Mouse (Mus musculus): ENCODE data around the gene Creb3l1. TPM values are rescaled to one million over a fixed set of nuclear protein-coding genes. Genes with fewer than 3 reads are reported as not detected.

Gene Creb3l1
- polyA plus RNA-seq, 3 experiments from 2014 or later = 0.92 to 1.7 (median 1.1) TPM

- no peak for ATAC-seq
Observed at GRCm38 (mm10) chr2:92029387-92030133, 5.3 kb upstream of the Creb3l1 start.

- no peak for ATAC-seq
Observed at GRCm38 (mm10) chr2:92027811-92028590, 3.7 kb upstream of the Creb3l1 start.

GRCm38 (mm10) chr2:92025966-92026365 lies 1.7 kb upstream of the Creb3l1 start:
- ATAC-seq = no peak

GRCm38 (mm10) chr2:92025202-92025601 lies 900 bp upstream of the Creb3l1 start:
- no peak for ATAC-seq

GRCm38 (mm10) chr2:92023362-92024273 lies 684 bp downstream of the Creb3l1 start:
- no peak for ATAC-seq

- no peak for ATAC-seq
Observed at GRCm38 (mm10) chr2:92020676-92021265, 3.5 kb downstream of the Creb3l1 start.

GRCm38 (mm10) chr2:92017440-92017839 lies 6.9 kb downstream of the Creb3l1 start:
- ATAC-seq = no peak

GRCm38 (mm10) chr2:92016981-92017380 lies 7.3 kb downstream of the Creb3l1 start:
- no peak for ATAC-seq

- ATAC-seq = no peak
Observed at GRCm38 (mm10) chr2:92014891-92015290, 9.4 kb downstream of the Creb3l1 start.

GRCm38 (mm10) chr2:92014248-92014647 lies 10.1 kb downstream of the Creb3l1 start:
- no peak for ATAC-seq

GRCm38 (mm10) chr2:92012768-92013445 lies 11.4 kb downstream of the Creb3l1 start:
- ATAC-seq = no peak

GRCm38 (mm10) chr2:92011424-92012353 lies 12.6 kb downstream of the Creb3l1 start:
- ATAC-seq = no peak

- no peak for ATAC-seq
Observed at GRCm38 (mm10) chr2:92008623-92009404, 15.5 kb downstream of the Creb3l1 start.

- ATAC-seq = peak; percentile 100
Observed at GRCm38 (mm10) chr2:92007933-92008622, 16.2 kb downstream of the Creb3l1 start.

GRCm38 (mm10) chr2:92006983-92007921 lies 17.1 kb downstream of the Creb3l1 start:
- ATAC-seq = no peak

- no peak for ATAC-seq
Observed at GRCm38 (mm10) chr2:92006491-92006890, 17.8 kb downstream of the Creb3l1 start.

- no peak for ATAC-seq
Observed at GRCm38 (mm10) chr2:92004617-92005016, 19.7 kb downstream of the Creb3l1 start.
